Mouse (Mus musculus) kidney, postnatal 0 days (tissue): ENCODE measurements around the gene F5. TPM values are rescaled to one million over a fixed set of nuclear protein-coding genes. Genes with fewer than 3 reads are reported as not detected.

Experiments used
- ATAC-seq: fragments of 200-750 bp; cut with Nextera tagmentation; replicated peaks from 2 replicates; pipeline ENCODE4 v1.8.0; 2017; ENCODE audit warnings: low read depth, moderate number of reproducible peaks, moderate TSS enrichment, moderate library complexity; ENCODE audit not compliant: low FRiP score
- DNase-seq: peaks from one replicate; pipeline ENCODE4 v3.0.0-alpha.2; 2016; ENCODE audit warnings: low spot score
- H3K27ac ChIP-seq: fragments of 300-500 bp; sonication (generic); 2 replicates; pipeline ENCODE4 v1.5.1; 2014; ENCODE audit warnings: mild to moderate bottlenecking
- H3K27me3 ChIP-seq: fragments of 300-500 bp; sonication (generic); 2 replicates; pipeline ENCODE4 v1.6.1; 2014; ENCODE audit warnings: low read length, mixed read lengths; ENCODE audit not compliant: insufficient read depth
- H3K36me3 ChIP-seq: fragments of 300-500 bp; sonication (generic); 2 replicates; pipeline ENCODE4 v1.6.1; 2014; ENCODE audit warnings: low read length, mixed read lengths; ENCODE audit not compliant: insufficient read depth
- H3K4me1 ChIP-seq: fragments of 300-500 bp; sonication (generic); replicated peaks from 2 replicates; pipeline ENCODE4 v1.6.1; 2014; ENCODE audit warnings: antibody characterized with exemption, low read length, mixed read lengths; ENCODE audit not compliant: insufficient read depth
- H3K4me2 ChIP-seq: fragments of 300-500 bp; sonication (generic); 2 replicates; pipeline ENCODE4 v1.6.1; 2014; ENCODE audit warnings: mild to moderate bottlenecking, low read length, moderate library complexity, mixed read lengths
- H3K4me3 ChIP-seq: fragments of 300-500 bp; sonication (generic); replicated peaks from 2 replicates; pipeline ENCODE4 v1.5.1; 2014; ENCODE audit warnings: low read depth, low read length
- H3K9ac ChIP-seq: fragments of 300-500 bp; sonication (generic); 2 replicates; pipeline ENCODE4 v1.6.1; 2014; ENCODE audit warnings: low read depth, low read length
- H3K9me3 ChIP-seq: fragments of 300-500 bp; sonication (generic); replicated peaks from 2 replicates; pipeline ENCODE4 v1.6.1; 2016; ENCODE audit warnings: low read length, inconsistent platforms, mixed read lengths
- CTCF ChIP-seq: IDR thresholded peaks from 2 replicates; pipeline ENCODE4 v1.5.1; 2016; ENCODE audit warnings: antibody characterized with exemption, low read depth, mild to moderate bottlenecking, moderate library complexity
- WGBS: fragments of 180-500 bp; shearing (Covaris S2); extraction: QIAGEN DNeasy Blood & Tissue Kit; methylation state at CpG from one replicate; pipeline ENCODE4 v1.1.7; 2014; 5-methylcytosine and 5-hydroxymethylcytosine counted together
- polyA plus RNA-seq: library from polyadenylated mRNA; unstranded; fragments of >200 nt; fragmentation: Nextera tagmentation; extraction: Ambion mirVana; gene quantifications from 2 replicates; pipeline ENCODE4 v1.2.1, GENCODE M21; 2015

Gene F5
- polyA plus RNA-seq: 0.21 and 0.29 TPM in 2 replicates

- WGBS: 14% methylated on average over 16 of the region's 16 CpGs
- Histone ChIP-seq H3K4me2 (peak within 1 kb of the TSS; percentile 28), H3K36me3 (no peaks in the 10 kb centered on the region), H3K4me1 (0 out of 2 replicates have a peak, but pooled peaks cover 6% of the 10 kb centered on the region), H3K9ac (no peak within 1 kb of the TSS), H3K4me3 (no peak within 1 kb of the TSS), H3K27ac (no peak within 1 kb of the TSS), H3K27me3 (no peaks in the 10 kb centered on the region), H3K9me3 (no peaks in the 10 kb centered on the region)
- ATAC-seq: peak; percentile 17; the same call in 1 of the 2 replicates
- peak; percentile 38 for TF ChIP-seq CTCF
- no peak for DNase-seq
These were observed at the start of gene F5 for GRCm38 (mm10) chr1:164151387-164152088. F5 (plus strand) TSS chr1:164151838.

GRCm38 (mm10) chr1:164109763-164110162 is 41.9 kb upstream of the F5 start:
- DNase-seq: peak; percentile 28
- Histone ChIP-seq H3K9me3 (no peaks in the 10 kb centered on the region), H3K9ac (no peak overlapping the region), H3K4me2 (no peak overlapping the region), H3K27me3 (no peaks in the 10 kb centered on the region), H3K4me1 (no peaks in the 10 kb centered on the region), H3K36me3 (no peaks in the 10 kb centered on the region), H3K27ac (no peak overlapping the region), H3K4me3 (no peak overlapping the region)
- 35% methylated on average over 2 of the region's 2 CpGs for WGBS
- no peak for TF ChIP-seq CTCF
- ATAC-seq: no peak

GRCm38 (mm10) chr1:164110591-164111329 is 40.9 kb upstream of the F5 start:
- DNase-seq (no peak), ATAC-seq (no peak)
- Histone ChIP-seq H3K4me2 (no peak overlapping the region), H3K27ac (no peak overlapping the region), H3K9me3 (no peaks in the 10 kb centered on the region), H3K4me3 (no peak overlapping the region), H3K4me1 (no peaks in the 10 kb centered on the region), H3K36me3 (no peaks in the 10 kb centered on the region), H3K9ac (no peak overlapping the region), H3K27me3 (no peaks in the 10 kb centered on the region)
- TF ChIP-seq CTCF: no peak
- 95% methylated on average over 9 of the region's 9 CpGs for WGBS

- Histone ChIP-seq H3K9ac (no peak overlapping the region), H3K27ac (no peak overlapping the region), H3K4me3 (no peak overlapping the region), H3K4me2 (no peak overlapping the region), H3K36me3 (no peaks in the 10 kb centered on the region), H3K9me3 (no peaks in the 10 kb centered on the region), H3K4me1 (no peaks in the 10 kb centered on the region), H3K27me3 (no peaks in the 10 kb centered on the region)
- WGBS: 73% methylated on average over 5 of the region's 5 CpGs
- ATAC-seq: no peak
- DNase-seq: no peak
- no peak for TF ChIP-seq CTCF
These were observed 37.4 kb upstream of the F5 start for GRCm38 (mm10) chr1:164114280-164114679.

GRCm38 (mm10) chr1:164114947-164115493 is 36.6 kb upstream of the F5 start, which contains the start of gene Selp:
Selp (plus strand) TSS chr1:164115264.
- WGBS: 49% methylated on average over 8 of the region's 8 CpGs
- no peak within 1 kb of the TSS for H3K4me2 ChIP-seq
- no peaks in the 10 kb centered on the region for H3K27me3 ChIP-seq
- no peak within 1 kb of the TSS for H3K4me3 ChIP-seq
- no peaks in the 10 kb centered on the region for H3K9me3 ChIP-seq
- ATAC-seq: no peak
- no peak within 1 kb of the TSS for H3K9ac ChIP-seq
- no peaks in the 10 kb centered on the region for H3K36me3 ChIP-seq
- DNase-seq: peak; percentile 28
- no peaks in the 10 kb centered on the region for H3K4me1 ChIP-seq
- no peak within 1 kb of the TSS for H3K27ac ChIP-seq
- TF ChIP-seq CTCF: no peak

GRCm38 (mm10) chr1:164115647-164116046 is 36.0 kb upstream of the F5 start:
- 84% methylated on average over 6 of the region's 6 CpGs for WGBS
- Histone ChIP-seq H3K27ac (no peak overlapping the region), H3K4me3 (no peak overlapping the region), H3K9ac (no peak overlapping the region), H3K4me1 (no peaks in the 10 kb centered on the region), H3K9me3 (no peaks in the 10 kb centered on the region), H3K4me2 (no peak overlapping the region), H3K27me3 (no peaks in the 10 kb centered on the region), H3K36me3 (no peaks in the 10 kb centered on the region)
- ATAC-seq: no peak
- TF ChIP-seq CTCF: no peak
- DNase-seq: no peak
